Mouse (Mus musculus): Measurements from ENCODE around the gene Spats2. TPM values are rescaled to one million over a fixed set of nuclear protein-coding genes. Genes with fewer than 3 reads are reported as not detected.
A peak's percentile ranks its signal among the peaks of the same experiment; 100 is the strongest.

The Spats2 gene
- polyA plus RNA-seq, 1 experiment from 2014 or later, result 28.0 TPM

DNA sequence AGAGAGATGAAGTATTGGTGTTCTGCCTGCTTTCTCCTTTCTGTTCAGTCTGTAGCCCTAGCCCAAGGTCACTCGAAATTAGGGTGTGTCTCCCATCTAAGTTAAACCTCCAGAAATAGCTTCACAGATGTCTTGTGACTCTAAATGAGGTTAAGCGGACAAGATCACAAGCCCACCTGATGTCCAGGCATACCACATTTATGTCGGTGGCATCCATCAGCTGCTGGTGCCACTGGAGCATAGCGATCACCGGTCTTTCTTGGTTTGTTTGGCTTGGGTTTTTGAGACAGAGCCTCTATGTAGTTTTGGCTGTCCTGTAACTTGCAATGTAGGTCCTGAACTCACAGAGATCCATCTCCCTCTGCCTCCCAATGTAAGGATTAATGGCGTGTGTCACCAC lies 128.1 kb downstream of the Spats2 start:
- no peak overlapping the region for H3K27ac ChIP-seq (ENCODE audit: low read length)
- no peaks in the 10 kb centered on the region for H3K27me3 ChIP-seq (ENCODE audit: control insufficient read depth, insufficient read depth, low read depth, low read length)
- H3K9me3 ChIP-seq (replicated peaks; ENCODE audit: control insufficient read depth, low read length, poor library complexity, severe bottlenecking), result no peaks in the 10 kb centered on the region
- no peak overlapping the region for H3K4me3 ChIP-seq (ENCODE audit: low read depth, low read length)
- 94% methylated on average over 6 of the region's 6 CpGs for WGBS
- ATAC-seq, result no peak
- H3K36me3 ChIP-seq (ENCODE audit: control insufficient read depth, insufficient read depth, low read length), result 0 out of 2 replicates have a peak, but pooled peaks cover 3% of the 10 kb centered on the region
- H3K4me1 ChIP-seq (ENCODE audit: control insufficient read depth, insufficient read depth, low read length), result peaks cover 12% of the 10 kb centered on the region
- no peak overlapping the region for H3K4me2 ChIP-seq (ENCODE audit: low read length)
- H3K9ac ChIP-seq (ENCODE audit: low read depth, low read length), result no peak overlapping the region

DNA sequence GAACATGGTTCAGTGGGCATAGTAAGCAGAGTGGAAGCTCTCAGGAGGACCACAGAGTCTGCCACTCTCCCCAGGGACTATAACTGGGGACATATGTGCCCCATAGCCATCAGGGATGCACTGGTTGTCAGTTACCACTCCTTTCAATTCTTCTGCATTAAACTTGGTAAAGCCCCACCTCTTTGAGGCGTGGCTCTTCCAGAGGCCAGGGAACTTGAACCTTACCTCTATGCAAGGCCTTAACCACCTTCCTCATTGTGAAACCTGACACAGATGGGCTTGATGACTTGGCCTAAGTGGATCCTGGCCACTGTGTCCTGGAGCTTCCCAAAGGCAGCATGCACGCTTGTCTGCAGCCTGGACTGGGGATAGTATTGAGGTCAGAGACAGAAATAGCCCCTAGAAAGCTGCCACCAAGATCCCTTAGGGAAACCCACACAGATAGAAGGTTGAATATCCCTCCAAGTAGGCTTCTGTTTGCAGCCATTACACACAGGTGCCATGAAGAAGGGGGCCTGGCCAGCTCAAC lies 128.8 kb downstream of the Spats2 start:
- Histone ChIP-seq H3K9ac (ENCODE audit: low read depth, low read length) (no peak overlapping the region), H3K27me3 (ENCODE audit: control insufficient read depth, insufficient read depth, low read depth, low read length) (no peaks in the 10 kb centered on the region), H3K36me3 (ENCODE audit: control insufficient read depth, insufficient read depth, low read length) (no peaks in the 10 kb centered on the region), H3K4me1 (ENCODE audit: control insufficient read depth, insufficient read depth, low read length) (peaks cover 12% of the 10 kb centered on the region), H3K27ac (ENCODE audit: low read length) (no peak overlapping the region), H3K4me3 (ENCODE audit: low read depth, low read length) (no peak overlapping the region), H3K9me3 (replicated peaks; ENCODE audit: control insufficient read depth, low read length, poor library complexity, severe bottlenecking) (no peaks in the 10 kb centered on the region), H3K4me2 (ENCODE audit: low read length) (no peak overlapping the region)
- 79% methylated on average over 2 of the region's 2 CpGs for WGBS
- no peak for ATAC-seq

- Histone ChIP-seq H3K27ac (ENCODE audit: low read length) (no peak overlapping the region), H3K9me3 (replicated peaks; ENCODE audit: control insufficient read depth, low read length, poor library complexity, severe bottlenecking) (no peaks in the 10 kb centered on the region), H3K36me3 (ENCODE audit: control insufficient read depth, insufficient read depth, low read length) (no peaks in the 10 kb centered on the region), H3K4me2 (ENCODE audit: low read length) (no peak overlapping the region), H3K27me3 (ENCODE audit: control insufficient read depth, insufficient read depth, low read depth, low read length) (no peaks in the 10 kb centered on the region), H3K4me3 (ENCODE audit: low read depth, low read length) (no peak overlapping the region), H3K9ac (ENCODE audit: low read depth, low read length) (no peak overlapping the region), H3K4me1 (ENCODE audit: control insufficient read depth, insufficient read depth, low read length) (peaks cover 12% of the 10 kb centered on the region)
- whole genome bisulfite sequencing, result 85% methylated on average over 6 of the region's 6 CpGs
- no peak for ATAC-seq
Observed at GRCm38 (mm10) chr15:99255241-99255749, 129.6 kb downstream of the Spats2 start.

GRCm38 (mm10) chr15:99259167-99259729 lies 133.5 kb downstream of the Spats2 start:
- H3K36me3 ChIP-seq (ENCODE audit: control insufficient read depth, insufficient read depth, low read length), result no peaks in the 10 kb centered on the region
- H3K9ac ChIP-seq (ENCODE audit: low read depth, low read length), result no peak overlapping the region
- ATAC-seq, result peak; percentile 61; the same call in 1 of the 2 replicates
- no peaks in the 10 kb centered on the region for H3K9me3 ChIP-seq (replicated peaks; ENCODE audit: control insufficient read depth, low read length, poor library complexity, severe bottlenecking)
- no peak overlapping the region; the same call in 1 of the 2 replicates for H3K4me3 ChIP-seq (ENCODE audit: low read depth, low read length)
- H3K27me3 ChIP-seq (ENCODE audit: control insufficient read depth, insufficient read depth, low read depth, low read length), result no peaks in the 10 kb centered on the region
- 70% methylated on average over 8 of the region's 8 CpGs for WGBS
- peak overlapping the region; percentile 39 for H3K4me2 ChIP-seq (ENCODE audit: low read length)
- H3K27ac ChIP-seq (ENCODE audit: low read length), result no peak overlapping the region
- H3K4me1 ChIP-seq (ENCODE audit: control insufficient read depth, insufficient read depth, low read length), result no peaks in the 10 kb centered on the region; the same call in 1 of the 2 replicates

DNA sequence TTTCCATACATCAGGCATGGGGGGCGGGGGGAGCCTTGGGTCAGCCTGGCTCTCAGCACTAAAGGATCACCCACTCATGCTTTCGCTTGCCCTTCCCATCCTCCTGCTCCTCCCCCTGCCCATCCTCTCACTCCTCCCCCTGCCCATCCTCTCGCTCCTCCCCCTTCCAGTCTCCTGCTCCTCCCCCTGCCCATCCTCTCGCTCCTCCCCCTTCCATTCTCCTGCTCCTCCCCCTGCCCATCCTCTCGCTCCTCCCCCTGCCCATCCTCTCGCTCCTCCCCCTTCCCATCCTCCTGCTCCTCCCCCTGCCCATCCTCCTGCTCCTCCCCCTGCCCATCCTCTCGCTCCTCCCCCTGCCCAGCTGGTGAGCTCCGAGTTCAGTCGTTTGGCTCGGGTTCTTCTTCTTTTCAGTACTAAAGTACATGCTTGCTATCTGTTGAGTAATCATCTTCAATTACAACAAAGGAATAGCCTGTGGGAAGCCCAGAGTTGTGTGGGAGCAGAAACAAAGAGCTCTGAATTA lies 134.1 kb downstream of the Spats2 start:
- Histone ChIP-seq H3K27ac (ENCODE audit: low read length) (no peak overlapping the region), H3K4me3 (ENCODE audit: low read depth, low read length) (peak overlapping the region; percentile 22), H3K4me1 (ENCODE audit: control insufficient read depth, insufficient read depth, low read length) (no peaks in the 10 kb centered on the region; the same call in 1 of the 2 replicates), H3K36me3 (ENCODE audit: control insufficient read depth, insufficient read depth, low read length) (no peaks in the 10 kb centered on the region), H3K9me3 (replicated peaks; ENCODE audit: control insufficient read depth, low read length, poor library complexity, severe bottlenecking) (no peaks in the 10 kb centered on the region), H3K4me2 (ENCODE audit: low read length) (peak overlapping the region; percentile 39), H3K9ac (ENCODE audit: low read depth, low read length) (0 out of 2 replicates have a peak overlapping the region, but pooled peaks have one; percentile 30), H3K27me3 (ENCODE audit: control insufficient read depth, insufficient read depth, low read depth, low read length) (no peaks in the 10 kb centered on the region)
- WGBS, result under 1% methylated on average over 6 of the region's 10 CpGs
- ATAC-seq, result peak; percentile 43; the same call in 1 of the 2 replicates

DNA sequence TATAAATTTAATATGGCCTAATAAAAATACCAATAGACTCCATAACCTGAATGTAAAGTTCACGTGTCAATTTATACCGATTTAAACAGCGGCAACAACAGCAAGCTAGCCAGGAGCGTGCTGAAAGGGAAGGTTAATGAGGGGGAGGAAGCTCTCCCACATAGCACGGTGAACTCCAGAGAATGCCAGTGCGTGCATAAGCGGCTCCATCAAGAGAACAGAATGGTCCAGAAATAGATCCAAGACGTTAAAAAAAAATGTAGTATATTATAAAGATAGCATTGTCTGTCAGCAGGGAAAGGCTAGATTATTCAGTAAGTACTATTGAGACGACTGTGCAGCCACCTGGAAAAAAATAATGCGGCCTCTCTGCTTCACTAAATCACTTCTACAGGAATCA lies 137.0 kb downstream of the Spats2 start:
- Histone ChIP-seq H3K9me3 (replicated peaks; ENCODE audit: control insufficient read depth, low read length, poor library complexity, severe bottlenecking) (no peaks in the 10 kb centered on the region), H3K4me1 (ENCODE audit: control insufficient read depth, insufficient read depth, low read length) (no peaks in the 10 kb centered on the region; the same call in 1 of the 2 replicates), H3K4me2 (ENCODE audit: low read length) (no peak overlapping the region), H3K27ac (ENCODE audit: low read length) (peak overlapping the region; percentile 25; the same call in 1 of the 2 replicates), H3K27me3 (ENCODE audit: control insufficient read depth, insufficient read depth, low read depth, low read length) (no peaks in the 10 kb centered on the region), H3K9ac (ENCODE audit: low read depth, low read length) (no peak overlapping the region; the same call in 1 of the 2 replicates), H3K4me3 (ENCODE audit: low read depth, low read length) (no peak overlapping the region), H3K36me3 (ENCODE audit: control insufficient read depth, insufficient read depth, low read length) (no peaks in the 10 kb centered on the region)
- WGBS, result 48% methylated on average over 10 of the region's 10 CpGs
- ATAC-seq, result no peak

Small RNAs within 50 kb of the gene (microRNA-seq; reads per million reads assigned to microRNA genes)
- 0.69 reads per million for gene Mir6960

Other genes with a start within 250 kb of the Spats2 start
- gene Rhebl1, start 231.4 kb upstream of the Spats2 start, polyA plus RNA-seq (2015; fragmentation: Nextera tagmentation; extraction: Ambion mirVana), result 37.2 and 38.7 TPM in 2 replicates
- gene Dhh, start 227.4 kb upstream of the Spats2 start, polyA plus RNA-seq (2015; fragmentation: Nextera tagmentation; extraction: Ambion mirVana), result 0.36 and 0.39 TPM in 2 replicates
- 27.9 and 33.5 TPM in 2 replicates for gene Lmbr1l, start 207.7 kb upstream of the Spats2 start, polyA plus RNA-seq (2015; fragmentation: Nextera tagmentation; extraction: Ambion mirVana)
- gene Tuba1b, start 191.4 kb upstream of the Spats2 start, polyA plus RNA-seq (2015; fragmentation: Nextera tagmentation; extraction: Ambion mirVana), result 1,165 and 1,361 TPM in 2 replicates
- not detected in 2 replicates for gene Gm49450, start 172.4 kb upstream of the Spats2 start, polyA plus RNA-seq (2015; fragmentation: Nextera tagmentation; extraction: Ambion mirVana)
- gene Tuba1a, start 172.2 kb upstream of the Spats2 start, polyA plus RNA-seq (2015; fragmentation: Nextera tagmentation; extraction: Ambion mirVana), result 17,735 and 17,910 TPM in 2 replicates
- 11.6 and 12.5 TPM in 2 replicates for gene Tuba1c, start 96.0 kb upstream of the Spats2 start, polyA plus RNA-seq (2015; fragmentation: Nextera tagmentation; extraction: Ambion mirVana)
- 5.1 and 7.1 TPM in 2 replicates for gene Prph, start 70.7 kb upstream of the Spats2 start, polyA plus RNA-seq (2015; fragmentation: Nextera tagmentation; extraction: Ambion mirVana)
- gene Troap, start 51.3 kb upstream of the Spats2 start, polyA plus RNA-seq (2015; fragmentation: Nextera tagmentation; extraction: Ambion mirVana), result 3.2 and 4.9 TPM in 2 replicates
- 7.2 and 7.8 TPM in 2 replicates for gene C1ql4, start 38.1 kb upstream of the Spats2 start, polyA plus RNA-seq (2015; fragmentation: Nextera tagmentation; extraction: Ambion mirVana)
- gene Dnajc22, start 32.7 kb upstream of the Spats2 start, polyA plus RNA-seq (2015; fragmentation: Nextera tagmentation; extraction: Ambion mirVana), result 0.75 and 1.3 TPM in 2 replicates
- gene Kcnh3, start 98.9 kb downstream of the Spats2 start, polyA plus RNA-seq (2015; fragmentation: Nextera tagmentation; extraction: Ambion mirVana), result 0.25 and 0.50 TPM in 2 replicates
- gene Mcrs1, start 126.0 kb downstream of the Spats2 start, polyA plus RNA-seq (2015; fragmentation: Nextera tagmentation; extraction: Ambion mirVana), result 209 and 211 TPM in 2 replicates
- 122 and 130 TPM in 2 replicates for gene Prpf40b, start 169.2 kb downstream of the Spats2 start, polyA plus RNA-seq (2015; fragmentation: Nextera tagmentation; extraction: Ambion mirVana)
- gene Fam186b, start 170.0 kb downstream of the Spats2 start, polyA plus RNA-seq (2015; fragmentation: Nextera tagmentation; extraction: Ambion mirVana), result 0.53 and 0.73 TPM in 2 replicates
- gene Fmnl3, start 244.6 kb downstream of the Spats2 start, polyA plus RNA-seq (2015; fragmentation: Nextera tagmentation; extraction: Ambion mirVana), result 7.9 and 8.0 TPM in 2 replicates